16 mouse cellular contexts compared by ENCODE assay signal in genomic region chr13:38529576-38529975, GRCm38 (mm10).
"Had no signal": no experiment of that assay in that cellular context is flagged by ENCODE, and none has a peak within 500 bp of the region (broad histone marks: within the 10 kb centered on the region; RNA-seq: fewer than 3 reads in every experiment).

No protein-coding gene starts in this region.

- H3K9me3 ChIP-seq: lung, embryonic 15.5 days; megakaryocyte, embryonic 14.5 days; midbrain, embryonic 13.5 days; midbrain, embryonic 15.5 days; neural tube, embryonic 12.5 days had no signal

- H3K4me2 ChIP-seq: midbrain, embryonic 11.5 days; neural tube, embryonic 12.5 days had no signal

- H3K27me3 ChIP-seq: lung, embryonic 15.5 days; midbrain, embryonic 15.5 days; neural tube, embryonic 12.5 days had no signal

- DNase-seq: lung, adult 2 months; lung, postnatal 14 days; lung, postnatal 36 days; right cerebral cortex, postnatal 25 days; right cerebral cortex, postnatal 4 days; spleen, adult 18-20 months; thymus, adult 18-20 months; thymus, postnatal 14 days; thymus, postnatal 36 days had no signal

- H3K36me3 ChIP-seq: lung, embryonic 15.5 days; midbrain, embryonic 13.5 days; midbrain, embryonic 15.5 days; neural tube, embryonic 12.5 days had no signal

- H3K4me3 ChIP-seq: lung, embryonic 15.5 days; megakaryocyte, embryonic 14.5 days; midbrain, embryonic 15.5 days; neural tube, embryonic 12.5 days had no signal

- H3K9ac ChIP-seq: lung, embryonic 15.5 days; midbrain, embryonic 13.5 days; midbrain, embryonic 15.5 days; neural tube, embryonic 12.5 days had no signal

- H3K27ac ChIP-seq: lung, embryonic 15.5 days; macrophage; midbrain, embryonic 13.5 days; midbrain, embryonic 15.5 days; neural tube, embryonic 12.5 days had no signal
